Mouse (Mus musculus): ENCODE data around the gene Pcare. TPM values are rescaled to one million over a fixed set of nuclear protein-coding genes. Genes with fewer than 3 reads are reported as not detected.
"Not testable (repeated sequence)": the region's sequence is repeated elsewhere in the genome, so short reads cannot be mapped to it uniquely, and the experiment has no call there.

Gene Pcare
- not detected in 2 replicates for total RNA-seq (2015; ENCODE audit: low replicate concordance)
- not detected in 2 replicates for total RNA-seq (2017; ENCODE audit: low replicate concordance)

GRCm38 (mm10) chr17:71752831-71753230 lies at the start of gene Pcare:
Pcare (minus strand) TSS chr17:71752894.
- no peak for ATAC-seq (replicated peaks; ENCODE audit: low FRiP score, poor library complexity, severe bottlenecking)

GRCm38 (mm10) chr17:71795521-71796205 lies 43.0 kb upstream of the Pcare start:
- no peak for ATAC-seq (replicated peaks; ENCODE audit: low FRiP score, poor library complexity, severe bottlenecking)

- no peak for ATAC-seq (replicated peaks; ENCODE audit: low FRiP score, poor library complexity, severe bottlenecking)
Measured at GRCm38 (mm10) chr17:71791622-71792021, 38.9 kb upstream of the Pcare start.

- ATAC-seq (replicated peaks; ENCODE audit: low FRiP score, poor library complexity, severe bottlenecking), result no peak
Measured at GRCm38 (mm10) chr17:71791109-71791508, 38.4 kb upstream of the Pcare start.

- ATAC-seq (replicated peaks; ENCODE audit: low FRiP score, poor library complexity, severe bottlenecking), result no peak
Measured at GRCm38 (mm10) chr17:71786456-71786855, 33.8 kb upstream of the Pcare start.

GRCm38 (mm10) chr17:71783366-71783735 lies 30.7 kb upstream of the Pcare start:
- no peak for ATAC-seq (replicated peaks; ENCODE audit: low FRiP score, poor library complexity, severe bottlenecking)

GRCm38 (mm10) chr17:71782699-71783365 lies 30.1 kb upstream of the Pcare start:
- ATAC-seq (replicated peaks; ENCODE audit: low FRiP score, poor library complexity, severe bottlenecking), result no peak

- no peak for ATAC-seq (replicated peaks; ENCODE audit: low FRiP score, poor library complexity, severe bottlenecking)
Measured at GRCm38 (mm10) chr17:71782242-71782698, 29.6 kb upstream of the Pcare start.

GRCm38 (mm10) chr17:71780945-71781344 lies 28.3 kb upstream of the Pcare start:
- ATAC-seq (replicated peaks; ENCODE audit: low FRiP score, poor library complexity, severe bottlenecking), result no peak

GRCm38 (mm10) chr17:71780490-71780889 lies 27.8 kb upstream of the Pcare start:
- ATAC-seq (replicated peaks; ENCODE audit: low FRiP score, poor library complexity, severe bottlenecking), result no peak

GRCm38 (mm10) chr17:71778696-71779095 lies 26.0 kb upstream of the Pcare start:
- no peak for ATAC-seq (replicated peaks; ENCODE audit: low FRiP score, poor library complexity, severe bottlenecking)

- no peak for ATAC-seq (replicated peaks; ENCODE audit: low FRiP score, poor library complexity, severe bottlenecking)
Measured at GRCm38 (mm10) chr17:71775279-71775678, 22.6 kb upstream of the Pcare start.

- ATAC-seq (replicated peaks; ENCODE audit: low FRiP score, poor library complexity, severe bottlenecking), result no peak
Measured at GRCm38 (mm10) chr17:71774173-71774572, 21.5 kb upstream of the Pcare start.

- no peak for ATAC-seq (replicated peaks; ENCODE audit: low FRiP score, poor library complexity, severe bottlenecking)
Measured at GRCm38 (mm10) chr17:71770696-71771095, 18.0 kb upstream of the Pcare start.

- no peak for ATAC-seq (replicated peaks; ENCODE audit: low FRiP score, poor library complexity, severe bottlenecking)
Measured at GRCm38 (mm10) chr17:71769564-71769963, 16.9 kb upstream of the Pcare start.

- not testable (repeated sequence) for ATAC-seq (replicated peaks; ENCODE audit: low FRiP score, poor library complexity, severe bottlenecking)
Measured at GRCm38 (mm10) chr17:71768173-71768572, 15.5 kb upstream of the Pcare start, which contains the start of gene Clip4. Clip4 (plus strand) TSS chr17:71768473.

GRCm38 (mm10) chr17:71760536-71760935 lies 7.8 kb upstream of the Pcare start:
- no peak for ATAC-seq (replicated peaks; ENCODE audit: low FRiP score, poor library complexity, severe bottlenecking)

- no peak for ATAC-seq (replicated peaks; ENCODE audit: low FRiP score, poor library complexity, severe bottlenecking)
Measured at GRCm38 (mm10) chr17:71749616-71750168, 3.0 kb downstream of the Pcare start.

GRCm38 (mm10) chr17:71747561-71747960 lies 5.1 kb downstream of the Pcare start:
- no peak for ATAC-seq (replicated peaks; ENCODE audit: low FRiP score, poor library complexity, severe bottlenecking)

- ATAC-seq (replicated peaks; ENCODE audit: low FRiP score, poor library complexity, severe bottlenecking), result no peak
Measured at GRCm38 (mm10) chr17:71746114-71746513, 6.6 kb downstream of the Pcare start.

- no peak for ATAC-seq (replicated peaks; ENCODE audit: low FRiP score, poor library complexity, severe bottlenecking)
Measured at GRCm38 (mm10) chr17:71742935-71743334, 9.8 kb downstream of the Pcare start.

Measured in erythroid progenitor cell, adult 5-6 weeks (primary cell).